Mouse (Mus musculus): ENCODE measurements around the gene Car15.

Car15 gene

GRCm38 (mm10) chr16:17799584-17799983 lies 38.6 kb downstream of the Car15 start:
- DNase-seq: no peak

DNA sequence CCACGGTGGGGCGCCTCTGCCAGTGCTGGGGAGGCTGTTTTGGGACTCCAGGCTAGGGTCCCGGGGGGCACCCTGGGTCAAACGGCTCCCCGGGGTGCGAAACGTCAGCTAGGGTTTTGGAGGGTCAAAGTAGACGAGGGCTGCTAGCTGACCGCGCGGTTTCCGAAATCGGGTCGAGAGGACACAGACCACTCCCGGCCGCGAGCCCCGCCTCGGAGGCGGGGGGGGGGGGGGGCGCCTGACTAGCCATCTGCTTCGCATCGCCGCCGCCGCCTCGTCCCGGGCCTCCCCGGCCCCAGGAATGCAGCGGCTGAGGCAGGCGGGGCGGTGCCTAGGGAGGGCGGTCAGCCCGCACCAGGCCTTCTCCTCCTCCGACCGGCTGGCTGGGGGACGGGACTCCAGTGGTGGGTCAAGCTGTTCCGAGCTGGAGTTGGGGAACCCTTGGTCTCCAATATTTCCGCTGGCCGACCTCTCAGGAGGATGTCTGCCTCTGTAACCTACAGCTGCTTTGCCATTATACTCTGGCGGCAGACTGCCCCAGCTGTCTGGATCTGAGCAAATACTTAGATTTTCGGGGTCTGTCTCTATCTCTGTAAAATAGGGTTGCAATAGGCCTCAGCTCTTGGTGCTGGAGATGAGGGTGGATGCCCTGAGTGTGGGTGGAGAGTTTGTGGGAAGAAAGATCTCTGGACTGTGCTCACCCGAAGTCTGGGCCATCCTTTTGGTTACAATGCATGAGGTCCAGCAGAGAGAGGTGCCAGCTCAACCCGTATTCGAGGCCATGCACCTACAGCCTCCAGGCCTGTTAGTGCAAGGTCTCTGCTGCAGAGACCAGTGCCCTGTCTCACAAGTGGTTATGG lies 39.6 kb downstream of the Car15 start:
- DNase-seq: no peak

GRCm38 (mm10) chr16:17797812-17798311 lies 40.3 kb downstream of the Car15 start:
- DNase-seq: no peak

GRCm38 (mm10) chr16:17796971-17797811 lies 41.0 kb downstream of the Car15 start, which contains the start of gene Scarf2:
Gene Scarf2, plus strand, starts transcription at chr16:17797282.
- DNase-seq: no peak

DNA sequence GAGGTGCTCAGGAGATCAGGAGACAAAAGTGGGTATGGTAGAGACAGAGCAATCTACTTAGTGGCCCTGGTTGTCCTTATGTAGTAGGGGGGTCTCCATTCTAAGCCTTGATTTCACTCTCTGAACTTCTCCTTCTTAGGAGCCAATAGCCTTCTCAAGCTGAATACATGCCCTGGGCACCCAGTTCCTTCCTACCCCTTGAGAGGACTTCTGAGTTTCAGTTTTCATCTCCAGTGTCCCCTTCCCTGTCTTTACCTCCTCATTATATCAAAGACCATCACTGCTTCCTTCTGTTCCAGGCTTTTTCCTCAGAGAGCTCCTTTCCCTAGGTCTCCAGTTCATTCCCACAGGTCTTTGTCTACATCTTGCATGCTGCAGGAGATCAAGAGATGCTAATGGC lies 41.6 kb downstream of the Car15 start:
- DNase-seq: no peak

- no peak for DNase-seq
Observed at GRCm38 (mm10) chr16:17795643-17796042, 42.5 kb downstream of the Car15 start.

DNA sequence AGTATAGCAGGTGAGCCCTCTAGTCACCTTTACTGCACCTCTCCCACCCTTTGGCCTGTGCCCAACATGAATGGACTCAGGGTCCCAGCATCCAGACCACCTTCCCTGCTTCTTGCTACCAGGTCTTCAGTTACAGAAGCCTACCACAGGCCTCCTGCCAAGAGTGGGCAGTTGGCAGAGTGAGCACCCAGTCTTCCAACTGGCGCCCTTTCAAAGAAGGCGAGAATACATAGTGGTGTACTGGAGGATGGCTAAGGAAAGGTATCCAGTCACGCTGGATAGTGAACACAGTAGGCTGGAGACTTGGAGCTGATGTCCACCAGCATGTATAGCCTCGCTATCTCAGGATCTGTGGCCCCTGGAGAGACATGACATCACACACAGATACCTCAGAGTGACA lies 44.1 kb downstream of the Car15 start:
- DNase-seq: no peak

- no peak for DNase-seq
Observed at GRCm38 (mm10) chr16:17792728-17793127, 45.4 kb downstream of the Car15 start.

- DNase-seq: no peak
Observed at GRCm38 (mm10) chr16:17785337-17785736, 52.8 kb downstream of the Car15 start.
